Mouse (Mus musculus): Measurements from ENCODE around the gene Psd4. TPM values are rescaled to one million over a fixed set of nuclear protein-coding genes. Genes with fewer than 3 reads are reported as not detected.

Psd4 gene
- total RNA-seq, 2 experiments from 2014 or later, result 1.5 to 2.4 TPM

DNA sequence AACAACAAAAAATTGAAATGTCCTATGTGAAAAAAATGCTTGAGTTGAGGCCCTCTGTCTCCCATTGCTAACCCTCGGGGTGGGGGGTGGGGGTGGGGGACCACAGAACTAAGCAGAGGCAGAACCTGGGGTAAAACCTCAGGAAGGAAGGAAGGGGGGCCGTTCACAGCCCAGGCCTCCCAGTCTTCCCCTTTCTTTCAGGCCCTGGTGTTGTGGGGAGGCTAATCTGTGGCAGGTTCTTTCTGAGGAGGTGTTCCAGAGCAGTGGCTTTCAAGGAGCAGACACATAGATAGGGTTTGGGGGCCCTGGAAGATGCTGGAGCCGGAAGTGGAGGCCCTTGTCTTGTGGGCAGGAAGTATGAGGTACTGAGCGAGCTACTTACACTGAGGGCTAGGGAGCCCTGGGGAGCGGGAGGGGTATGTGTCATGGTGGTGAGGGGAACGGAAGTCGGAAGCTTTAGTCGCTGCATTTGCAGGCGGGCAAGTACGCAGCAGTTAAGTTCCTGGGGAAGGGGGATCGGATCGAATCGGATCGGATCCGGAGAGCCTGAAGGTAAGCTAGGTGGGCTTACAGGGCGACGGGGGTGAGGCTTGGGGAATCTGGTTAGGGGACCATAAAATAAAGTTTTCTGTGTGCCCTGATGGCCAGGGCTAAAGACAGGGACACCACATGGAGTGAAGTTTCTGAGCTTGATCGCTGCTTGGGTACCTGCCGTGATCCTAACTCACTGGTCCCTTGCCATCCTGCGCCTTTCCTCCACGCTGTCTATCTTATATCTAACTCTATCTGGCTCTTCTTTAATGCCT, 19.0 kb downstream of the Psd4 start:
- DNase-seq, result no peak

DNA sequence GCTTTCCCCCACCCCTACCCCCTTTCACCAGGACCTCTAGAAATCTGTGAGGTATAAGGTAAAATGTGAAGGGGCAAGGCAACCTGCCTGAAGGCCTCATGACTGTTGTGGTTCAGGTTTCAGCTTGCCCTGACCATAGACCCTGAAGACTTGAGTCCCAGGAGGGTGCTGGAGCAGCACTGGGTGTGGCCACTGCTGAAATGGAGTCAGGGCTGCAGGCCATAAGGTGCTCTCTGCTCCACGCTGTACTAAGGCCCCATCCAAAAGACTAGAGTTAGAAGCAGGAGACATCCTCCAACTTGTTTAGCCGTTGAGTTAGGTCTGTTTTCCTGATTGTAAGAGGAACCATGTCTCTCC, 19.6 kb downstream of the Psd4 start:
- no peak for DNase-seq

DNA sequence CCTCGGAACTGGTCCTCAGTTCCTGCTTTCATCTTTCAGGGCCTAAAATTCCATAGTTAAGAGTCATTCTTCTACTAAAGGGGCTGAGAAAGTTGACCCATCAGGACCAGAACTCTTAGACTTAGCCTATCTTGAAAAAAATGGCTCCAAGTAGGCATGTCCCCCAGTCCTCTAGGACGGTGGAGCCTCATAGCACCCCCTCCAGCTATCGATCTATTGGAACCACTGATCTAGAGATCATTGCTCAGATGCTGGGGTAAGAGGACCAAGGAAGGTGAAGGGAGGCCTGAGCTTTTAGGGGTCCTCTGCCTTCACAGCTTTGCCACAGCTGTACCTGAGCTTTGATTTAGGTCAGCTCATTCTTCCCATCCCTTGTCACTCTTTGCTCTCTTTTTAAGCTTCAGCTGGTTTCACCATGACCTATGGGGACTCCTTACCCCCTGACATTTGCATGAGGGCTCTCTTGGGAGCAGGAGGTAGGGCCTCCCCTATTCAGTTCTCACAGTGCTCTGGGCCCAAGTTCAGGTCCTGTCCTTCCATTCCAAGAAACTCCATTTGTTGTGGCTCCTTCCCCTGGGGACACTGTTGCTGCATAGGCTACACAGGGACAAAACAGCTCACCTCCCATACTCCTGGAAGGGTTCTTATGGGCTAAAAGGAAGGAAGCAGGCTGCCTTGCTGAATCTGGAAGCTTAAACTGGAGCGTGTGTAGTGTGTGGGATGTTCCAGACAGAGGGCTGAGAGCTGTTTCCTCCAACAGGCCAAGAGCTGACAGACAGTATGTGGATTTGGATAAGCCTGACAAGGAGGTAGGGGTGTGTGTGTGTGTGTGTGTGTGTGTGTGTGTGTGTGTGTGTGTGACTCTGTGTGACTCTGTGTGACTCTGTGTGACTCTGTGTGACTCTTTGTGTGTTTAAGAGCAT, 20.2 kb downstream of the Psd4 start:
- no peak for DNase-seq

DNA sequence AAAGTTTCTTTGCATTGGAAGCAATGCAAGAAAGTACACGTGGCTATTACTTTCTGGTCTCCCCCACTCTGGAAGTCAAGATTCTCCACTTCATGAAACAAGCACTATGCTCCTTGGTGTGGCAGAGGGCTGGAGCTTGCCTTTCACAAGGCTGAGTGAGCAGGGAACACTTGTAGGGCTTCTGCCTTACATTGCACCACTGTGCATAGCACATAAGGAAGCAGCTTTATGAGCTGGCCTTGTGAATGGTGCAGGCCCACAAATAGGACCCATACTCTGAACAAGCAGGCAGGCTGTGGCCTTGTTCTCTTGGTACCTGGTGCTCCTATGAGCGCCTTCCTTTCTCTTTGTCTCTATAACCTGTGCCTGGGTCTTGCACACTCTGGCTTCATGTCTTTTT, 25.9 kb downstream of the Psd4 start:
- no peak for DNase-seq

DNA sequence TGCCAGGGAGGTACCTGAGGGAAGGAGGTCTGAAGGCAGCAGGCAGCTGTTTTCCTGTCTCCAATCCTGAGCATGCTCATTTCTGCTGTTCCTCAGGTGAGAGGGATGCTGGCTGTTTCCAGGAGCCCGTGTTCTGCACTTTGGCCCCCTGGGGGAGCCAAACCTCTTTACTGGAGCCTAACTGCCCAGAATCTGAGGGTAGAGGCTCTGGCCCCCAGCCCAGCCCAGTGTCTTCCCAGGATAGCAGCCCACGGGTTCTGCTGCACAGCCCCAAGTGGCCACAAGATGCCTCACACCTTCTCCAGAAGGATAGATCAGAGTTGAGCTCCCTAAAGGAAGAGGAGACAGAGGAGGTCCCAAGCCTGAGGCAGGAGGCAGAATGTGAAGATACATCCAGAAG, 29.7 kb downstream of the Psd4 start:
- no peak for DNase-seq

DNA sequence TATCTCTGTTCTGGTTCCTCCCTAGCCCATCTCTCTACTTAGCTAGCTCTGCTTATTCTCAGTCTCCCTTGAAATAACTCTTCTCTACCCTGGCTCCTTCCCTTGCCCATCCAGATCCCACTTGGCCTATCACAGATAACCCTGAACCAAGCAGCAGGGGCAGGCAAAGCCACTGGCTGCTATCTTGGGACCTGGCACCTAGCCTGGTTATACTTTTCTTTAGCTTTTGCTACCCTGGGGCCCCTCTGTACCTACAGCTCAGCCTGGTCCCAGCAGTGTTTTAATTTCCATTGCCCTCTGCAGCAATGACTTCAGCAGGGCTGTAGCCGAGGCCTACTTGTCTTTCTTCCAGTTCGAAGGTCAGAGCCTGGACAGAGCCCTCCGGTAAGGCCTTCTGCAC, 33.3 kb downstream of the Psd4 start:
- DNase-seq, result no peak

DNA sequence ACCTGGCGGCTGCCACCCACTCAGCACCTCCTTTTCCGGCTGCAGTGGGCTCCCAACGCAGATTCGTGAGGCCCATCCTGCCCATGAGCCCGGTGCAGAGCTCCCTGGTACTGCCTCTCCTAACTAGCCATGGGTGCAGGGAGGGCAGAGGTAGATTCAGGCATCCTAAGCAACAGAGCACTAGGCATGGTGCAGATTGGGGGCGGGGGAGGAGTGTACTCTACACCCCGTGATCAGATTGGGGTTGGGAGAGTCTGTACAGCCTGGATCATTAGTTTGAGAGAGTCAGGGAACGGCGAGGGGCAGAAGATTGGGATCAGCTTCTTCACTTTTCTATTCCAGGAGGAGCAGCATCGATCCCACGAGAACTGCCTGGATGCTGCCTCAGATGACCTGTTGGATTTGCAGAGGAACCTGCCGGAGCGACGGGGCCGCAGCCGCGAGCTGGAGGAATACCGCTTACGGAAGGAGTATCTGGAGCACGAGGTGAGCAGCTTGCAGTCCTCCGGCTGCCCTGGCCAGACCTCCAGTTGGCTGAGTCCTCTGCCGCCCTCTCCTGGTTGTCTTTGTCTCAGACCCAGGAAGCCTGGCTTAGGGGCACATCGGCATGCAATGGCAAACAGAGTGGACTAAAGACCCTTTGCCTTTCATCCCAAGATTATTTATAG, 38.1 kb downstream of the Psd4 start:
- DNase-seq, result peak; percentile 81 to 86

DNA sequence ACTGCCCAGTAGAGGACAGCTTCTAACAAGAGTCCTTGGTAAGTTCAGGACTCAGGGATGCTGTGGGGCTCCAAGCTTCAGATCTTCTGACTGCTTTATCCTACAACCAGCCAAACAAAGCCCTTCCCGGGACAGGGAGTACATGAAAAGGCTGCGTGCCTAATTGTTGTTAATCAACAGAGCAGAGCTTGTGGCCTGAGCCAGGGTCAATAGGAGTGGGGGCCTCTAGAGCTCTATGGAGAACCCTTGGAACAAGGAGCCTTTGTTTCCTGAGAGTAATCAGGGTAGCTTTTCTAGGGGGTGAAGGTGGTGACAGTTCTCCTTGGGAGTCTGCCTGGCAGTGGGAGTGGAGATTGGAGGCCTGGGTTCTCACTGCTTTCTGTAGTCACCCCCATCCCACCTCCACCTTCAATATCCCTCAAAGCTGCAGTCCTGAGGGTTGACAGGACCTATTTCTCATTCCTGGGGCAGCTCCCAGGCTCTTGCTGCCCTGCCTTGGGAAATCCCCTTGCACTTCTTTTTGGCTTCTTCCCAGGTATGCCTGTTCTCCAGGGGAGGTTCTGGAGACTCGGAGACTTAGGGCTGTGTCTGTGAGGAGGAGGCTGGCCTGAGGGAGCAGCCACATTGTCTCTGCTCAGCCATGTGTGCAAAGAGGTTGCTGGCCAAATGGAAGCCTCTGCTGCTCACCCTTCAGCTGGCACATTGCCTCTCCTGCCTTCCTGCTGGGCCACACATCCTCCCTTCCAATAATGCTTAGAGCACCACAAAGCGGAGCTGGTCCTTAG, 40.5 kb downstream of the Psd4 start:
- DNase-seq, result no peak

DNA sequence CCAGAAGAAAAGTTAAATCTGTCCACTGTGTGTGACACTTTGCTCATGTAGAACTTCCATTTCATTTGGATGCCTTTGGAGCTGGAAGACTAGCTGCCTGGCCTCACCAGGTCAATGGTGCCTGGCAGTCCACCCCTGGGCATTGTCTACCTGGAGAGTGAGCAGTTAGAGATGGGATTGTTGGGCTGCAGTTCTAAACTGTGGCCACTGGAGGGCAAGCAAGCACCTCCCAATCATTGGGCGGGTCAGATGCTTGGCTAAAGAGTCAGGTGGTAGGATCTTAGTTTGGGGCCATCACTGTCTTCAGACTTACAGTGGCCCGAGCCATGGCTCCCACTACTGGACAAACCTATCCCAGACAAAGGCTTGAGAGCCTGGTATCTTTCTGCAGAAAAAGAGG, 41.8 kb downstream of the Psd4 start:
- DNase-seq, result peak; percentile 63 to 75

DNA sequence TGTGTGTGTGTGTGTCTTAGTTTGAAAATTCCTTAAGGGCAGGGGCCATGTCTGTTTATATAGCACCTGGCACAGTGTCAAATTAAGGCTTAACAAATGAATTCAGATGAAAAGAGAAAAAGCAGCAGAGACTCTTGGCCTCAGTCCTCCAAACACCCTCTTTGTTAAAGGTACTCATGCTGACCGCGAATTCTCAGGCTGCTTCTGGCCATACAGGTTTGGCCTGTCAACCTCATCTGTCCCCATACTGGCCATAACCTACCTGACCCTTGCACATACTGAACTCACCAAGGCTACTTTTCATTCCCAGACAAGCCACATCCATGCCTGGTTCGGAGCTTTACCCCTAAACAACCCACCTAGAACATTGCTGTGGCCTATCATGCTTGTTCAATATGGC, 45.8 kb downstream of the Psd4 start:
- DNase-seq, result no peak

DNA sequence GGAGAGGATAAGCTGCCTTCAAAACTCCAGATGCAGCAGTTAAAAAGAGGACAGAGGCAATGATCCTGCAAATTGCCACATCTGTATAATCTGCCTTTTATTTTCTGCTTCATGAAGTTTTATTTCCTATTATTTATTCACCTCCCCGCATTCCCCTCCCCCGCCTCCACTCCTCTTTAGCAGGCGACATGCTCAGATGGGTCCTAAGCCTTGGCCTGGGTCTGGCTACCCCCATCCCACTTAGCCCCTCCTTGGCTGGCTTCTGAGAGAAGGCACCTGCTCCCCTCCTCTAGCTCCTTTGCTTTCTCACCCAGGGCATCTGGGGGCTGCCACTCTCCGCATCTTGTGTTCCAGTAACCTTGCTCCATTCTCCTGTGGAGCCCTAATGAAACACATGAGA, 46.3 kb downstream of the Psd4 start:
- no peak for DNase-seq

DNA sequence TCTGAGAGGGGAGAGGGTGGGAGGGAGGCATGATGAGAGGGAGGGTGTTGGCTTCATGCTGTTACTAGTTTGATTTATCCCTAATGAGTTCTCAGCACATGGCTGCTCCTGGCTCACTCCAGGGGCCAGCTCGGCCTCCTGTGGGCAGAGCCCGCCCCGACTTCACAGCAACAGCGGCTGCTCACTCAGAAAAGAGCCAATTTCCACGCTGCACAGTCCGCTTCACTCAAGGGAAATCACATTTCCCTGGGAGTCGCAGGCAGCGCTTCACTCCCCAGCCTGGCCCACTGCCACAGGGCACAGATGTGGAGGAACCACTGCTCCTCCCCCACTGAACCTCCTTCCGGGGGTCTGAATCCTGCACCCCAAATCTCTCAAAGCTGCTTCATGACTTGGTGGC, 49.3 kb downstream of the Psd4 start:
- peak in 1 of 2 experiments; percentile 3 for DNase-seq

DNA sequence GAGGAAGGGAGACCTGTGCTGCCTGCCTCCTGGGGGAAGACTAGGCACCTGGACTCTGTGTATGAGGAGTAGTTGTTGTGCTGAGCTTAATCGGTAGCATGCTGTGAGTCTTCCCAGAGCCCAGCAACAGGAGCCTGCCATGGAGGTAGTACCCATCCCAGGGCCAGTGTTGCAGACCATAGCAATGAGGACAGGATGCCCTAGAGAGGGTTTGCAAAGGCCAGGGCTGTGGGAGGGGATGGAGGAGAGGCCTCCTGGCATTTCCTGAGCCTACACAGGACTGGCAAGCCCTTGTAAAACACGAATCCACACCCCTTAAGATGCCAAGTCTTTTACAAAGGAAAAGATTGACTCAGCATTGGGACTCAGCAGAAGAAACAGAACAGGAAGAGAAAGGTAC, 49.7 kb downstream of the Psd4 start:
- DNase-seq, result no peak

DNA sequence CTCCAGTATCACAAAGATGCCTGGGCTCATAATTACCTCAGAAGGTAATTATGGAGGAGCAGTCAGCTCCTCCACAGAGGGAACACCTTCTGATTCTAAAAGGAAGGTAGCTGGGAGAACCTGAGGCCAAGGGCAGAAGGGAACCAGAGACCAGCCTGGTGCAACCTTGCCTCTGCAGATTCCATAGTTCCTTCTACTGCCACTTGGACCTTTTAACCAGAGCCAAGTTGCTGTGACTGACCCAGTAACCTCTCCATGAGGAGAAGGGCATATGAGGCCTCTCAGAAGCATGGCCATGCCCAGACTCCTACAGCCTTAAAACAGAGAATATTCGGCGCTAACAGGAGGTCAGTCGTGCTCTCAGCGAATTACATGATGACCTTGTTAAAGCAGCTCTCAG, 50.2 kb downstream of the Psd4 start:
- no peak for DNase-seq

DNA sequence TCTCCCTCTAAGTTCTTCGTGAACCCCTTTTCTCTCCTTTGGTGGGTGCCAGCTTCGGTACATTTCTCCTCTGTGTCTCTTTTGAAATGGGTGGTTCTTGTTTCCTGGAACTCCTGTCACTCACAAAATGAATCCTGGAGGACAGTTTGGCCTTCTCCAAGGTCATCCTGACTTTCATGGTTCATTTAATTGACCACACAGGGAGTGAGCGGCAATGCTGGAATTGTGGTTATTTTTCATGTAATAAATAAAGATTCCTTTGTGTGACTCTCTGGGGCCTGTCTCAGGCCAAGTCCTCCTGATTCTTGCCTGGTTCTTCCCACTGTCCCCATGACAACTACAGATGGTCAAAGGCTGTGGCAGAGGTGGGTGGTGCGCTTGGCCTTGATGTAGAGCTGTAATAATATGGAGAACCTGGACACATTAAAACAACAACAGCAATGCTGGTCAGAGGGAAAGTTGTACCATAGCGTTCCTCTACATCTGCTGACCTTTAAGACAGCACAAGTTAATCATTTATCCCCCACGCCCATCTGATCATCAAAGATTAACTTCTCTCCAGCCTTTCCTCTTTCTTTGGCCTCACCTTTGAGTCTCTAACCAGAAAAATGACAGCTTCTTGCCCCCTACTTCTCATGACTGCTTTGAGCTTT, 54.0 kb downstream of the Psd4 start:
- no peak for DNase-seq

DNA sequence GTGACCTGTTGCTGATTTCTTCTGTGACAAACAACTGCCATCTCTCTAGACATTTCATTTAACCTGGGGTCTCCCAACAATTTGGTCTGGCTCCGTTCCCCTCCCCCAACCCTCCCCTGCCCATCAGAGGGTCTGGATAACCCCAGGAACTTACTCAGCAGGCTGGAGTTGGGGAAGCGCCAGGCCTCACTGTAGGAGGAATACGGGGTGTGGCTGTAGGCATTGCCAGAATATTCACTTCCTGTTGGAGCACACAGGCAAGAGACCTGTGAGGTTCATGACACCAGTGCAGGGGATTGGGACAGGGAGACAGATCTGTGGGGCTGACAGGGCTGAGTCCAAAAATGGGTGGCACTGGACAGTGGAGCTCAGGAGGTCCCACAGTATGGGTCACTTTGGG, 55.4 kb downstream of the Psd4 start:
- no peak for DNase-seq

DNA sequence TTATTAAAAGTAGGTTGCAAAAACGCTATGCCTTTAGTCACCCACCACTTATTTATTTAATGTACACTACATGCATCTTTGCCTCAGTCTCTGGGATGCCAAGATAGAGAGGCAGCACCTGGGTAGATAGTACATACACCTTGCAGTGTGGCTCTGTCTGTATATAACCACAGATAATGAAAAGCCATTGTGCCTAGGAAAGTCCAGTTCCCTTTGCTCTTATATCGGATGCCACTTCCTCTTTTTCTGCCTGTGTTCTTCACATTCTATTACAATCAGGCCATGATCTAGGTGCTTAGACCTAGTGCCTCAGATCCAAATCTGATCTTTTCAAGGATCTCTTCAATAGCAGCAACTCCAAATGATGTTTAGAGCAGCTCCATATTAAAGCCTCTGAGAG, 58.2 kb downstream of the Psd4 start:
- DNase-seq, result no peak

DNA sequence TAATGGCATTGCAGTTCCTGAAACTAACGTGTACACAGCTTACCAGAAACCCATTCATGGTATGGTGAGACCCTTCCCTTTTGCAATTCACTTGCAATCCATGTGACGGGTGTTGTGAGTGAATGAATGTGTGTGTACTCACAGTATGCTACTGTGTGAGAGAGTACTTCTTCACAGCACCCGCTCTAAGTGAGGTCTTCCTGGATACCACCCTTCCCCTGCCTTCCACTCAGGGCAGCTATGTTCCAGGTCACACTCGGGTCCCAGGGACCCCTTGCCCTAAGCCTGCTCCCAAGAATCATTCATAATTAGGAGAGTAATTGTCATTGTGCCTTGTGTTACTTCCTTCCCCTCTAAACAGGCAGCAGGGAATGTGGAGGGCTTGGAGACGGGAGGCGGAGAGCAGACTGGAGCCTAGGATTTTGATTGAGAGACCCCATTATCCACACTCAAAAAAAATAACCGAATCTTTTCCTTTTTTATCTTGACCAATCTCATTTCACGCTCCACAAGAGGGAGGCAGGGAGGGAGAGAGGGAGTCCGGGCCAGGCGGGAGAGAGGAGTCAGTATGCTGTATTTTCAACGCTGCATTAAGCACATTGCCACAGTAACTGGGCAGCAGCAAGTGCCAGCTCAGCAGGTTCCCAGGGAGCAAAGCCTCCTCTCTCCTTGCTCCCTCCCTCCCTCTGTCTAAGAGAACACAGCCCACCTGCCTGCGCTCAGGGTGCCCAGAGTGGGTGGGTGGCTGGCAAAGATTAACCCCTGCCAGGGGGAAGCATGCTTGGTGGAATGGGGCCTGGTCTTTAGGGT, 60.7 kb downstream of the Psd4 start:
- no peak for DNase-seq

DNA sequence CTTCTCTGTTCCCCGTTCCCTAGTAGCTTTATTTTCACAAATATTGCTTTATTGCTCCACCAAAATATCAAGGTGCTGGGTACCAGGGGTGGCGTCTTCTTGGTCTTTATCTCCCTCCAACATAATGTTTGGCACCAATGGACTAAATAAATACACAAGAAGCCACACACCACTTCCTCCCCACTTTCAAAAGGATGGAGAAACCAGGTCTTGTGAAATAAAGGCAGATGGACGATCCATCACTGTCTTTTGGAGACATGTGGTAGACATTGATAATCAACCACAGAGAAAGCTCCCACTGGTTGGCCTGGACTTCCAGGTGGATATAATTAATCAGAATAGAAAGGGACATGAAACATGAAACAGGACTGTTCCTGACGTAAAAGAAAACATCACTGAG, 62.4 kb downstream of the Psd4 start:
- DNase-seq, result no peak

DNA sequence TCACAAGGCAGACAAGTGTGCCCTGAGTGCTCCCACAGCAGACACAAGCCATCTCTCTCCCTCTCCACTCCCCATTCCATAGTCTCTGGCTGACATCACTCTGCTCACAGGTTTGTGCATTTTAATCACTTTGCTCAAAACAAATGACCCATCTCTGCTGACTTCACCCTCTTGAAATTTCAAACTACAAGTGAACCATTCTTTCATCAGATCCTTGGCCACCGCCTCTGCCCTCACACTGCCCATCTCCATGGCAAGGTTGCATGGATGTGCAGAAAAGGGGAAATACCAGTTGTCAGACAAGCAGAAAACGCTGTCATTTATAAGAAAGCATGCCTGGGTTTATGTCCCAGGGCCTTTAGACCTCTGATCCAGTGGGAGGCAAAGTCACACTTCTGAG, 67.3 kb downstream of the Psd4 start:
- no peak for DNase-seq

DNA sequence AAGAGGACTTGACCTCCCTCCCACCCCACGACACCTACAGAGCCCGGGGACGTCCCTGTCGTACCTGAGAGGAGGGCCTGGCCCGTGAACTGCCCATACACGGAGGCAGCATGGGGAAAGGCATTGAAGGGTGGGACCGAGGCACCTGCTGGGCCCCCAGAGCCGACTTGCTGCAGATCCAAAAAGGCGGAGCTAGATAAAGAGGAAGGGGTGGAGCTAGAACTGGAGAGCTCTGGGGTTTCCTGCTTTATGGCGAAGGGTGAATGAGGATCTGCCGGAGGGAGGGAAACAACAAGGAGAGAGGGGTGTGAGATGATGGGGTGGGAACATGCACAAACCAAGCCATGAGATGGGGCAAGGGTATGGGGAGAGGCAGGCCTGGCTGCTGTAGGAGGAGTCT, 68.3 kb downstream of the Psd4 start:
- no peak for DNase-seq
